Mouse (Mus musculus) limb, embryonic 10.5 days (tissue): ENCODE data around the gene Zwint. TPM values are rescaled to one million over a fixed set of nuclear protein-coding genes. Genes with fewer than 3 reads are reported as not detected.

Source experiments
- DNase-seq: peaks from one replicate; pipeline ENCODE4 v3.0.0-alpha.2; 2017; ENCODE audit warnings: low spot score
- H3K27ac ChIP-seq: fragments of 300-500 bp; sonication (generic); 2 replicates; pipeline ENCODE4 v1.5.1; 2016; ENCODE audit warnings: mild to moderate bottlenecking
- H3K27me3 ChIP-seq: fragments of 300-500 bp; sonication (generic); 2 replicates; pipeline ENCODE4 v1.6.1; 2016; ENCODE audit warnings: low read depth, mild to moderate bottlenecking; ENCODE audit not compliant: poor library complexity, severe bottlenecking
- H3K36me3 ChIP-seq: fragments of 300-500 bp; sonication (generic); 2 replicates; pipeline ENCODE4 v1.6.1; 2016; ENCODE audit warnings: mild to moderate bottlenecking, moderate library complexity
- H3K4me1 ChIP-seq: fragments of 300-500 bp; sonication (generic); 2 replicates; pipeline ENCODE4 v1.6.1; 2016
- H3K4me3 ChIP-seq: fragments of 300-500 bp; sonication (generic); 2 replicates; pipeline ENCODE4 v1.5.1; 2016; ENCODE audit warnings: mild to moderate bottlenecking, moderate library complexity
- H3K9me3 ChIP-seq: fragments of 300-500 bp; sonication (generic); replicated peaks from 2 replicates; pipeline ENCODE4 v1.6.1; 2016; ENCODE audit warnings: mild to moderate bottlenecking
- WGBS: fragments of 180-500 bp; shearing (Covaris S2); methylation state at CpG from one replicate; pipeline ENCODE4 v1.1.7; 2016; 5-methylcytosine and 5-hydroxymethylcytosine counted together
- polyA plus RNA-seq: library from polyadenylated mRNA; unstranded; fragments of >200 nt; fragmentation: Nextera tagmentation; extraction: Ambion mirVana; gene quantifications from 2 replicates; pipeline ENCODE4 v1.2.1, GENCODE M21; 2016

The Zwint gene
- polyA plus RNA-seq, 1 experiment from 2014 or later, result 340 TPM

- DNase-seq, result no peak
- no peak overlapping the region for H3K27ac ChIP-seq
- H3K4me1 ChIP-seq, result no peaks in the 10 kb centered on the region
- WGBS, result 93% methylated on average over 6 of the region's 6 CpGs
- H3K9me3 ChIP-seq, result no peaks in the 10 kb centered on the region
- H3K4me3 ChIP-seq, result no peak overlapping the region
- H3K36me3 ChIP-seq, result peaks cover 26% of the 10 kb centered on the region
- H3K27me3 ChIP-seq, result no peaks in the 10 kb centered on the region
Measured at GRCm38 (mm10) chr10:72675971-72676370, 21.3 kb downstream of the Zwint start.

- Histone ChIP-seq H3K4me3 (no peak overlapping the region), H3K27ac (no peak overlapping the region), H3K27me3 (no peaks in the 10 kb centered on the region), H3K9me3 (no peaks in the 10 kb centered on the region), H3K36me3 (peaks cover 23% of the 10 kb centered on the region), H3K4me1 (no peaks in the 10 kb centered on the region)
- 88% methylated on average over 1 of the region's 1 CpGs for WGBS
- DNase-seq, result no peak
Measured at GRCm38 (mm10) chr10:72676550-72676949, 21.9 kb downstream of the Zwint start.

GRCm38 (mm10) chr10:72679086-72679485 is 24.4 kb downstream of the Zwint start:
- Histone ChIP-seq H3K9me3 (no peaks in the 10 kb centered on the region), H3K27me3 (no peaks in the 10 kb centered on the region), H3K4me3 (no peak overlapping the region), H3K27ac (no peak overlapping the region), H3K4me1 (no peaks in the 10 kb centered on the region), H3K36me3 (peaks cover 7% of the 10 kb centered on the region)
- 87% methylated on average over 4 of the region's 4 CpGs for WGBS
- DNase-seq, result no peak

- no peaks in the 10 kb centered on the region for H3K4me1 ChIP-seq
- H3K9me3 ChIP-seq, result no peaks in the 10 kb centered on the region
- no peak overlapping the region for H3K4me3 ChIP-seq
- 91% methylated on average over 5 of the region's 5 CpGs for WGBS
- no peak for DNase-seq
- H3K36me3 ChIP-seq, result no peaks in the 10 kb centered on the region
- no peaks in the 10 kb centered on the region for H3K27me3 ChIP-seq
- no peak overlapping the region for H3K27ac ChIP-seq
Measured at GRCm38 (mm10) chr10:72701092-72701491, 46.4 kb downstream of the Zwint start.

- no peak overlapping the region for H3K27ac ChIP-seq
- H3K36me3 ChIP-seq, result no peaks in the 10 kb centered on the region
- H3K27me3 ChIP-seq, result no peaks in the 10 kb centered on the region
- DNase-seq, result no peak
- H3K4me1 ChIP-seq, result no peaks in the 10 kb centered on the region
- no peaks in the 10 kb centered on the region for H3K9me3 ChIP-seq
- WGBS, result 78% methylated on average over 2 of the region's 2 CpGs
- H3K4me3 ChIP-seq, result no peak overlapping the region
Measured at GRCm38 (mm10) chr10:72713754-72714153, 59.1 kb downstream of the Zwint start.
